Mouse (Mus musculus) bone marrow macrophage, adult 2 months (primary cell): ENCODE measurements around the gene Gm20388. TPM values are rescaled to one million over a fixed set of nuclear protein-coding genes. Genes with fewer than 3 reads are reported as not detected.

Source experiments
- H3K27ac ChIP-seq: 2 replicates; pipeline ENCODE4 v1.5.1; 2012; ENCODE audit warnings: low read depth, low read length; ENCODE audit not compliant: insufficient read depth
- H3K4me1 ChIP-seq: 2 replicates; pipeline ENCODE4 v1.6.1; 2012; ENCODE audit warnings: low read length; ENCODE audit not compliant: control insufficient read depth, insufficient read depth
- H3K4me3 ChIP-seq: 2 replicates; pipeline ENCODE4 v1.5.1; 2012; ENCODE audit warnings: mild to moderate bottlenecking, low read length, moderate library complexity; ENCODE audit not compliant: insufficient read depth
- CTCF ChIP-seq: IDR thresholded peaks from 2 replicates; pipeline ENCODE4 v1.5.1; 2012; ENCODE audit warnings: low read depth, mild to moderate bottlenecking, low read length, moderate library complexity
- POLR2A ChIP-seq: IDR thresholded peaks from 2 replicates; pipeline ENCODE4 v1.6.1; 2012; ENCODE audit warnings: mild to moderate bottlenecking, low read depth, low read length, borderline replicate concordance
- polyA plus RNA-seq: library from polyadenylated mRNA; stranded (reverse); fragments of >200 nt; gene quantifications from 2 replicates; pipeline ENCODE4 v1.2.4, GENCODE M21; 2012; ENCODE audit not compliant: missing spikeins, insufficient read depth, insufficient read length

The Gm20388 gene
- polyA plus RNA-seq, 1 experiment, result 32.7 TPM

DNA sequence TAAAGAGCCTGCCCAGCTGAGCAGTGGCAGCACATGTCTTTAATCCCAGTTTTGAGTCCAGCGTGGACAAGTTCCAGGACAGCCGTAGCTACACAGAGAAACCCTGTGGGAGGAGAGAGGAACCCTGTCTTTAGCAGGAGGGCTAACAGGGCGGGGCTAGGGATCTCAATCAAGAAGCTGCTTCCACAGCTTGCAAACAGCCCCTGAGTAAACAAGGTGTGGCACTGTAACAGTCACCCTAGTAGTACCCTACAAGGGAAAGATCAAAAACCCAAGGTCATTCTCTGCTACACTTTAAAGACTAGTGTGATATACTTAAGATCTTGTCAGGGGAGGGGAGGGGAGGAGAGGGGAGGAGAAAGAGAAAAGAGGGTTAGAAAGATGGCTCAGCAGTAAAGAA, 3126.3 kb downstream of the Gm20388 start:
- H3K4me1 ChIP-seq, result peaks cover 59% of the 10 kb centered on the region
- H3K4me3 ChIP-seq, result no peak overlapping the region
- TF ChIP-seq POLR2A (no peak), CTCF (no peak)
- H3K27ac ChIP-seq, result peak overlapping the region; percentile 50

- Histone ChIP-seq H3K4me3 (no peak overlapping the region), H3K27ac (no peak overlapping the region; the same call in 1 of the 2 replicates), H3K4me1 (peaks cover 53% of the 10 kb centered on the region)
- TF ChIP-seq CTCF (no peak), POLR2A (no peak)
Measured at GRCm38 (mm10) chr8:123037487-123037886, 3126.8 kb downstream of the Gm20388 start.

DNA sequence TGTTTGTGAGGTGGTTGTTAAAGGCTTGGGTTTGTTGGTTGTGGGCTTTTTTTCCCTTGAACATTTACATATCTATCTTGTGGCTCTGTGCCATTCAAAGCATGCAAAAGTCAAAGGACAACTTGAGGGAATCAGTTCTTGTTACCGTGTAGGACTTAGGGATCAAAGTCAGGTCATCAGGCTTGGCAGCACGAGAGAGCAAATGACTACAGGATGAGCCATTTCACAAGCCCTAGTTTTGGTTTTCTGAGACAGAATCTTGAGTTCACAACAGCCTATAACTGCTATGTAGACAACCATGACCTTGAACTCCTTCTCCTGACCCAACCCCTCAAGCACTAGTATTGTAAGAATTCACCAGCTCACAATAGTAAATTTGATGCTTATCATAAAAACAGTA, 3127.7 kb downstream of the Gm20388 start:
- no peak overlapping the region for H3K4me3 ChIP-seq
- H3K4me1 ChIP-seq, result peaks cover 50% of the 10 kb centered on the region
- TF ChIP-seq POLR2A, result no peak
- no peak for TF ChIP-seq CTCF
- no peak overlapping the region for H3K27ac ChIP-seq

- Histone ChIP-seq H3K27ac (no peak overlapping the region), H3K4me3 (0 out of 2 replicates have a peak overlapping the region, but pooled peaks have one; percentile 71), H3K4me1 (peaks cover 51% of the 10 kb centered on the region)
- TF ChIP-seq POLR2A (no peak), CTCF (no peak)
Measured at GRCm38 (mm10) chr8:123039376-123040109, 3128.9 kb downstream of the Gm20388 start.

DNA sequence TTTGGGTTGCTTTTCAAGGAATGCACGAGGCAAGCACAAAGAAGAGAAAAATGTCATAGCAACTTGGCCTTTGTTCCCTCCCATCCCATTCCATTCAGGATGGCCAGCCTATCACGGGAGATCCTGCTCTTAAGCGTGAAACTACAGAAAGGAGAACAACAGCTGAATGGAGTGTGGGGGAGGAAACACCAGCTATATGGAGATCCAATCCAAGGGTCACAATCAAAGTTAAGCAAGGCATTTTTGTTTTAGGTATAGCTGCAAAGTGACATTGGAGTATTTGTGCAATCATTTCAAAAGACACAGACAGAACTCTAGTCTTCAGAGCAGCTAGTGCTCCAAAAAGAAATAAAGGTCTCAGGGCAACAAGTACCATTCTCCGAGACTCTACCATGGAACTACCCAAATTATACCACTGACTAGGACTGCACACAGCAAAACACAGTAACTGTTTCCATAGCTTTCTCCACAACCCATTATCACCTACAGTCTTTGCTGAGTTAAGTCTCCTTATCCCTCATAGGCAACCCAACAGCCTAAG, 3129.5 kb downstream of the Gm20388 start:
- TF ChIP-seq CTCF (no peak), POLR2A (no peak)
- H3K27ac ChIP-seq, result peak overlapping the region; percentile 68
- H3K4me3 ChIP-seq, result peak overlapping the region; percentile 71; the same call in 1 of the 2 replicates
- H3K4me1 ChIP-seq, result peaks cover 47% of the 10 kb centered on the region

DNA sequence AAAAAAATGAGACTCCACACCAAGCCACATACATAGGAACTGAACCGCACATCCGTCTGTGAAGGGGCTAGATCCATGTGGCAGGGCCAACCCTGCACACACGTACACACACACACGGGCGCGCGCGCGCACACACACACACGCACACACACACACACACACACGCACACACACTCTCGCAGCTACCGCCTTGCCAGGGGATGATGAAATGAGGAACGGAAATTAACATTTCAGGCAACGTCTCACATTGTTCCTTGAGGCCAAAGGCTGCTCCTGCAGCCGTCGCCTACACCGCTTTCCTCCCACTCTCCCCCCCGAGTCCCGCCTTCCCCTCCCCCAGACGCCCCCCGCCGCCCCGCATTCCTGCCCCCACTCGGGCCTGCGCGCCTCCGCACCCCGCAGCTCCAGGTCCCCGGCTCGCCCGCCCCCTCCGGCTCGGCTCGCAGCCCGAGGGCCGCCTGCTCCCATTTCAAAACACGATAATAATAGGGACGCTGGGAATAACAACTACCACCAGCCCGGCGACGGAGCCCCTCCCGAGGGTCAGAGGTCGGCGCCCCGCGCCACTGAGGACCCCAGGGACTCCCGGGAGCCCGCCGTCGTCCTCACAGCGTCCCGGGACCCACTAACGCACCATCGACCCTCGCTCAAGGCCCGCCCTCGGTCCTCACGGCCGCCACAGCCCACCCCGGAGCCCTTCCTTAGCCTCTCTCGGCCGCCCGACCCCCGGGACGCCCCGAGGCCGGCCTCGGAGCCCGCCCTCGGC, 3130.6 kb downstream of the Gm20388 start:
- TF ChIP-seq POLR2A (no peak), CTCF (no peak)
- H3K4me1 ChIP-seq, result peaks cover 38% of the 10 kb centered on the region
- peak overlapping the region; percentile 71 for H3K4me3 ChIP-seq
- peak overlapping the region; percentile 81 for H3K27ac ChIP-seq

- no peak for TF ChIP-seq POLR2A
- no peak for TF ChIP-seq CTCF
- peak overlapping the region; percentile 71 for H3K4me3 ChIP-seq
- H3K27ac ChIP-seq, result peak overlapping the region; percentile 81
- H3K4me1 ChIP-seq, result peaks cover 32% of the 10 kb centered on the region
Measured at GRCm38 (mm10) chr8:123041774-123042105, 3131.1 kb downstream of the Gm20388 start.

- TF ChIP-seq CTCF, result no peak
- TF ChIP-seq POLR2A, result peak; percentile 88
- Histone ChIP-seq H3K4me3 (peak within 1 kb of the TSS; percentile 79), H3K4me1 (peaks cover 26% of the 10 kb centered on the region), H3K27ac (peak within 1 kb of the TSS; percentile 84)
Measured at GRCm38 (mm10) chr8:123042158-123042973, 3131.7 kb downstream of the Gm20388 start, which contains the start of gene Ankrd11. Gene Ankrd11, minus strand, starts transcription at chr8:123042277.

GRCm38 (mm10) chr8:123042974-123043625, 3132.5 kb downstream of the Gm20388 start:
- Histone ChIP-seq H3K4me1 (peaks cover 24% of the 10 kb centered on the region), H3K4me3 (peak overlapping the region; percentile 79), H3K27ac (peak overlapping the region; percentile 84)
- TF ChIP-seq POLR2A (no peak), CTCF (no peak)
